Mouse (Mus musculus) ovary, postnatal 14 days (tissue): ENCODE measurements around the gene Steap1.

Experiments
- DNase-seq: peaks from one replicate; pipeline ENCODE4 v3.0.0; 2022; ENCODE audit warnings: low spot score

Gene Steap1

GRCm38 (mm10) chr5:5748866-5749682 lies at the start of gene Steap1:
Steap1 (minus strand) TSS chr5:5749326.
- DNase-seq = peak; percentile 97

GRCm38 (mm10) chr5:5787106-5787505 lies 38.0 kb upstream of the Steap1 start:
- no peak for DNase-seq

- DNase-seq = no peak
These were observed 7.4 kb upstream of the Steap1 start for GRCm38 (mm10) chr5:5756392-5757019.

- DNase-seq = peak; percentile 56
These were observed 5.9 kb upstream of the Steap1 start for GRCm38 (mm10) chr5:5755039-5755438.

GRCm38 (mm10) chr5:5749772-5750222 lies 671 bp upstream of the Steap1 start:
- peak; percentile 11 for DNase-seq

GRCm38 (mm10) chr5:5734445-5734844 lies 14.7 kb downstream of the Steap1 start:
- no peak for DNase-seq

GRCm38 (mm10) chr5:5732858-5733257 lies 16.3 kb downstream of the Steap1 start:
- DNase-seq = no peak

- no peak for DNase-seq
These were observed 16.9 kb downstream of the Steap1 start for GRCm38 (mm10) chr5:5732208-5732607.

GRCm38 (mm10) chr5:5729904-5730303 lies 19.2 kb downstream of the Steap1 start:
- no peak for DNase-seq

- DNase-seq = no peak
These were observed 26.9 kb downstream of the Steap1 start for GRCm38 (mm10) chr5:5722217-5722616.

- no peak for DNase-seq
These were observed 38.1 kb downstream of the Steap1 start for GRCm38 (mm10) chr5:5711032-5711431.

- DNase-seq = no peak
These were observed 41.5 kb downstream of the Steap1 start for GRCm38 (mm10) chr5:5707341-5708278.

GRCm38 (mm10) chr5:5705019-5705418 lies 44.1 kb downstream of the Steap1 start:
- DNase-seq = no peak

- no peak for DNase-seq
These were observed 48.7 kb downstream of the Steap1 start for GRCm38 (mm10) chr5:5700386-5700785.

- no peak for DNase-seq
These were observed 50.3 kb downstream of the Steap1 start for GRCm38 (mm10) chr5:5698830-5699229.

- DNase-seq = no peak
These were observed 53.7 kb downstream of the Steap1 start for GRCm38 (mm10) chr5:5695401-5695942.

- DNase-seq = peak; percentile 18
These were observed 55.0 kb downstream of the Steap1 start, which contains the start of gene Steap2 for GRCm38 (mm10) chr5:5693956-5694653. Steap2 (minus strand) TSS chr5:5694578.

GRCm38 (mm10) chr5:5693541-5693955 lies 55.6 kb downstream of the Steap1 start:
- peak; percentile 27 for DNase-seq

- DNase-seq = no peak
These were observed 56.9 kb downstream of the Steap1 start for GRCm38 (mm10) chr5:5692167-5692738.

- no peak for DNase-seq
These were observed 60.1 kb downstream of the Steap1 start for GRCm38 (mm10) chr5:5688945-5689540.
